Mouse (Mus musculus) CH12.LX (cell line): ENCODE data around the gene Capn8.

ENCODE experiments used
- CHD2 ChIP-seq: IDR thresholded peaks from 2 replicates; pipeline ENCODE4 v1.6.1; 2011; ENCODE audit warnings: low read length, improper control_type of control experiment
- CTCF ChIP-seq, 2 experiments: IDR thresholded peaks in 1 of 2; conservative IDR thresholded peaks in 1 of 2; 2 replicates each; pipeline ENCODE4 v1.5.1; 2011 to 2012; ENCODE audit warnings: low read depth in 2 of 2, low read length in 2 of 2, improper control_type of control experiment in 1 of 2, inconsistent platforms in 1 of 2, mild to moderate bottlenecking in 1 of 2, moderate library complexity in 1 of 2
- E2F4 ChIP-seq: IDR thresholded peaks from 2 replicates; pipeline ENCODE4 v1.6.1; 2011; ENCODE audit warnings: low read depth, low read length, improper control_type of control experiment; ENCODE audit not compliant: insufficient replicate concordance
- EP300 ChIP-seq: IDR thresholded peaks from 2 replicates; pipeline ENCODE4 v1.6.1; 2011; ENCODE audit warnings: low read length, improper control_type of control experiment
- GABPA ChIP-seq: IDR thresholded peaks from 2 replicates; pipeline ENCODE4 v1.6.1; 2012; ENCODE audit warnings: low read depth, low read length, improper control_type of control experiment, inconsistent platforms; ENCODE audit not compliant: insufficient replicate concordance
- MEF2A ChIP-seq: IDR thresholded peaks from 2 replicates; pipeline ENCODE4 v1.6.1; 2014; ENCODE audit warnings: low read depth, mild to moderate bottlenecking, inconsistent platforms, low read length, improper control_type of control experiment, borderline replicate concordance
- MXI1 ChIP-seq: IDR thresholded peaks from 2 replicates; pipeline ENCODE4 v1.6.1; 2011; ENCODE audit warnings: mild to moderate bottlenecking, low read depth, low read length, improper control_type of control experiment
- POLR2A ChIP-seq: IDR thresholded peaks from 2 replicates; pipeline ENCODE4 v1.6.1; 2011; ENCODE audit warnings: low read depth, mild to moderate bottlenecking, improper control_type of control experiment, low read length
- RAD21 ChIP-seq: IDR thresholded peaks from 2 replicates; pipeline ENCODE4 v1.6.1; 2011; ENCODE audit warnings: low read depth, mild to moderate bottlenecking, low read length, improper control_type of control experiment, moderate library complexity
- TCF12 ChIP-seq: IDR thresholded peaks from 2 replicates; pipeline ENCODE4 v1.6.1; 2014; ENCODE audit warnings: low read depth, mild to moderate bottlenecking, inconsistent platforms, low read length, improper control_type of control experiment
- ZKSCAN1 ChIP-seq: IDR thresholded peaks from 2 replicates; pipeline ENCODE4 v1.6.1; 2012; ENCODE audit warnings: low read depth, inconsistent platforms, low read length, improper control_type of control experiment, borderline replicate concordance
- ZMIZ1 ChIP-seq: IDR thresholded peaks from 2 replicates; pipeline ENCODE4 v1.6.1; 2012; ENCODE audit warnings: low read depth, mild to moderate bottlenecking, inconsistent platforms, low read length, improper control_type of control experiment

- no peak for TF ChIP-seq GABPA
- peak; percentile 75 for TF ChIP-seq POLR2A
- no peak for TF ChIP-seq CTCF (conservative IDR thresholded peaks at IDR 0.05 in 1 of 2, IDR thresholded peaks at IDR 0.05 in 1 of 2; ENCODE audit: low read depth in 2 of 2, low read length in 2 of 2)
- peak; percentile 8; the same call in 1 of the 2 replicates for TF ChIP-seq MXI1
- no peak for TF ChIP-seq RAD21
- TF ChIP-seq ZKSCAN1: no peak
- 0 out of 2 replicates have a peak, but pooled peaks have one; percentile 42 for TF ChIP-seq ZMIZ1
- TF ChIP-seq EP300: peak; percentile 55; the same call in 1 of the 2 replicates
- 0 out of 2 replicates have a peak, but pooled peaks have one; percentile 1 for TF ChIP-seq CHD2
- TF ChIP-seq TCF12: no peak
- 0 out of 2 replicates have a peak, but pooled peaks have one; percentile 43 for TF ChIP-seq MEF2A
- no peak for TF ChIP-seq E2F4
Observed at GRCm38 (mm10) chr1:182520091-182520937, 44.5 kb upstream of the Capn8 start.
